In the genomic region with DNA sequence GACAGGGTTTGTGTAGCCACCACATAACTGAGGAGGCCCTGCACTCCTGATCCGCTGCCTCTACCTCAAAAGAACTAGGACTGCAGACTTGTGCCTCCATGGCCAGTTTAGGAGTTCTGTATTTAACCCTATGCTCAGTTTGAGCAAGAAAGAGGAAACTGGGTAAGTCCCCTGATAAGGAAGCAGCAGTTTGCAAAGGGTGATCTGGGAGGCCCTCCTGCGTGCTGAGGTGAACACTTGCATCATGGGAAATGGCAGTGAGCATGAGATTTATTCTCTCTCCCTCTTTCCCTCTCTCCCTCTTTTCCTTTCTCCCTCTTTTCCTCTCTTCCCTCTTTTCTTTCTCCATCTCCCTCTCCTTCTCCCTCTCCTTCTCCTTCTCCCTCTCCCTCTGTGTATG, we compare ENCODE assay signal across 19 mouse cellular contexts.
DNase-seq lines count a peak whose midpoint lies in the region; ATAC-seq and TF ChIP-seq lines count a peak whose summit lies in the region.
"Had no signal": no experiment of that assay in that cellular context is flagged by ENCODE, and none has a peak within 500 bp of the region (broad histone marks: within the 10 kb centered on the region; RNA-seq: fewer than 3 reads in every experiment).

No protein-coding gene starts in this region.

- peaks cover 9% of the 10 kb centered on the region for H3K4me1 ChIP-seq in heart, embryonic 16.5 days (ENCODE audit: control insufficient read depth, insufficient read depth, low read length)
- peaks cover 11 to 17% of the 10 kb centered on the region in 2 experiments; a peak in 3 of 4 replicates for H3K4me1 ChIP-seq in CH12.LX (ENCODE audit: control insufficient read depth in 1 of 2, insufficient read depth in 2 of 2)
- peaks cover 9% of the 10 kb centered on the region for H3K4me1 ChIP-seq in liver, embryonic 12.5 days
- H3K4me1 ChIP-seq: forebrain, embryonic 12.5 days; midbrain, embryonic 12.5 days had no signal

- ATAC-seq in heart, embryonic 16.5 days (replicated peaks; ENCODE audit: extremely low read depth, insufficient read depth, low FRiP score) = no peak
- ATAC-seq in liver, embryonic 12.5 days = no peak

- H3K9ac ChIP-seq in heart, embryonic 16.5 days (ENCODE audit: low read length) = no peak overlapping the region
- H3K9ac ChIP-seq in CH12.LX (ENCODE audit: insufficient read depth, low read depth) = no peak overlapping the region
- no peak overlapping the region for H3K9ac ChIP-seq in liver, embryonic 12.5 days
- H3K9ac ChIP-seq: forebrain, embryonic 12.5 days; hindbrain, embryonic 14.5 days; limb, embryonic 13.5 days; midbrain, embryonic 12.5 days had no signal

- H3K79me2 ChIP-seq in CH12.LX (replicated peaks; ENCODE audit: control insufficient read depth, extremely low read depth, insufficient read depth, poor library complexity, severe bottlenecking) = no peaks in the 10 kb centered on the region

- TF ChIP-seq CTCF in CH12.LX (conservative IDR thresholded peaks at IDR 0.05 in 1 of 2, IDR thresholded peaks at IDR 0.05 in 1 of 2; ENCODE audit: low read depth in 2 of 2, low read length in 2 of 2) = no peak

- H3K4me3 ChIP-seq in heart, embryonic 16.5 days (ENCODE audit: low read length) = no peak overlapping the region
- H3K4me3 ChIP-seq in CH12.LX (replicated peaks in 1 of 3; ENCODE audit: low read depth in 2 of 3, low read length in 2 of 3, poor library complexity in 1 of 3) = no peak overlapping the region
- H3K4me3 ChIP-seq in liver, embryonic 12.5 days = no peak overlapping the region
- H3K4me3 ChIP-seq: embryonic facial prominence, embryonic 10.5 days; forebrain, embryonic 12.5 days; heart, adult 2 months; limb, embryonic 13.5 days; midbrain, embryonic 12.5 days had no signal

- H3K9me3 ChIP-seq in heart, embryonic 16.5 days (replicated peaks; ENCODE audit: control insufficient read depth, low read length) = no peaks in the 10 kb centered on the region
- no peaks in the 10 kb centered on the region for H3K9me3 ChIP-seq in CH12.LX (replicated peaks; ENCODE audit: low read length)
- no peaks in the 10 kb centered on the region for H3K9me3 ChIP-seq in liver, embryonic 12.5 days (replicated peaks)
- H3K9me3 ChIP-seq: embryonic facial prominence, embryonic 10.5 days; forebrain, embryonic 12.5 days; limb, embryonic 13.5 days; midbrain, embryonic 12.5 days had no signal

- H3K27ac ChIP-seq in heart, embryonic 16.5 days (ENCODE audit: low read length) = peak overlapping the region; percentile 52
- H3K27ac ChIP-seq in CH12.LX (ENCODE audit: insufficient read depth, low read depth) = no peak overlapping the region
- H3K27ac ChIP-seq in liver, embryonic 12.5 days = 0 out of 2 replicates have a peak overlapping the region, but pooled peaks have one; percentile 14
- H3K27ac ChIP-seq: forebrain, embryonic 12.5 days; heart, adult 2 months; hindbrain, embryonic 14.5 days; limb, embryonic 13.5 days; macrophage; midbrain, embryonic 12.5 days had no signal

- TF ChIP-seq POLR2A in CH12.LX (IDR thresholded peaks at IDR 0.05; ENCODE audit: low read depth, low read length) = no peak

- in situ Hi-C loops in CH12.LX (cut with MboI; ENCODE audit: low pct_ligation_motif_present, low pct_unique_long_range_greater_than_20kb, low sequenced_read_pairs) = loop anchor here (10.0 kb wide), 1 partner anchor 152 kb away; no protein-coding TSS in a partner anchor

- dilution Hi-C loops in CH12.LX (cut with MboI; ENCODE audit: extremely low pct_ligation_motif_present, extremely low pct_unique_long_range_greater_than_20kb, low sequenced_read_pairs) = no loop called here

- WGBS in heart, embryonic 16.5 days = 71% methylated on average over 2 of the region's 2 CpGs
- 36% methylated on average over 2 of the region's 2 CpGs for WGBS in liver, embryonic 12.5 days (ENCODE audit: insufficient replicate concordance)

- H3K36me3 ChIP-seq in heart, embryonic 16.5 days (ENCODE audit: control insufficient read depth, insufficient read depth) = no peaks in the 10 kb centered on the region
- H3K36me3 ChIP-seq in CH12.LX (replicated peaks in 1 of 2; ENCODE audit: control insufficient read depth in 1 of 2, insufficient read depth in 1 of 2, low read length in 1 of 2) = no peaks in the 10 kb centered on the region
- no peaks in the 10 kb centered on the region for H3K36me3 ChIP-seq in liver, embryonic 12.5 days
- H3K36me3 ChIP-seq: embryonic facial prominence, embryonic 10.5 days; forebrain, embryonic 12.5 days; limb, embryonic 13.5 days; midbrain, embryonic 12.5 days had no signal

- no peak for DNase-seq in heart, postnatal 4 days
- DNase-seq in 416B (ENCODE audit: low read depth) = peak; percentile 28
- peak; percentile 58 for DNase-seq in CH12.LX (ENCODE audit: extremely low read depth)
- no peak for DNase-seq in gastrocnemius, adult 18-20 months (ENCODE audit: low spot score)
- no peak for DNase-seq in thymus, postnatal 0 days (ENCODE audit: low spot score)
- DNase-seq: cerebellum, adult 18-20 months; gastrocnemius, postnatal 10 days; heart, adult 2 months; lung, adult 2 months; right cerebral cortex, adult 18-20 months; thymus, postnatal 14 days had no signal

- TF ChIP-seq RAD21 in CH12.LX (IDR thresholded peaks at IDR 0.05; ENCODE audit: low read depth, low read length) = no peak; the same call in 1 of the 2 replicates

- TF ChIP-seq EP300 in CH12.LX (IDR thresholded peaks at IDR 0.05; ENCODE audit: low read length) = no peak

- H3K4me2 ChIP-seq in heart, embryonic 16.5 days (ENCODE audit: low read depth, low read length) = no peak overlapping the region
- peak overlapping the region; percentile 23 for H3K4me2 ChIP-seq in CH12.LX (ENCODE audit: insufficient read depth, low read depth, poor library complexity, severe bottlenecking)
- H3K4me2 ChIP-seq in liver, embryonic 12.5 days = no peak overlapping the region
- H3K4me2 ChIP-seq: forebrain, embryonic 12.5 days; hindbrain, embryonic 14.5 days; limb, embryonic 13.5 days; midbrain, embryonic 12.5 days had no signal

- no peaks in the 10 kb centered on the region for H3K27me3 ChIP-seq in heart, embryonic 16.5 days (ENCODE audit: control insufficient read depth, insufficient read depth, low read length)
- H3K27me3 ChIP-seq in CH12.LX (replicated peaks) = no peaks in the 10 kb centered on the region
- no peaks in the 10 kb centered on the region for H3K27me3 ChIP-seq in liver, embryonic 12.5 days (replicated peaks)
- H3K27me3 ChIP-seq: forebrain, embryonic 12.5 days; limb, embryonic 13.5 days; midbrain, embryonic 12.5 days had no signal

TF ChIP-seq in CH12.LX, 34 proteins besides CTCF, POLR2A, EP300 and RAD21:
- TF ChIP-seq BHLHE40 (IDR thresholded peaks at IDR 0.05; ENCODE audit: low read depth, low read length) (peak; percentile 32; the same call in 1 of the 2 replicates), USF1 (IDR thresholded peaks at IDR 0.05; ENCODE audit: low read depth, low read length) (no peak), MAZ (IDR thresholded peaks at IDR 0.05; ENCODE audit: low read depth, low read length) (no peak), NRF1 (IDR thresholded peaks at IDR 0.05; ENCODE audit: low read depth, low read length) (no peak), IRF4 (IDR thresholded peaks at IDR 0.05; ENCODE audit: low read depth, low read length) (peak; percentile 44; the same call in 1 of the 2 replicates), ZKSCAN1 (IDR thresholded peaks at IDR 0.05; ENCODE audit: borderline replicate concordance, low read depth, low read length) (no peak), ZC3H11A (IDR thresholded peaks at IDR 0.05; ENCODE audit: low read depth, low read length) (no peak), JUN (IDR thresholded peaks at IDR 0.05; ENCODE audit: insufficient read depth, low read depth, low read length) (no peak), MEF2A (IDR thresholded peaks at IDR 0.05; ENCODE audit: borderline replicate concordance, low read depth, low read length) (peak; percentile 37; the same call in 1 of the 2 replicates), NELFE (IDR thresholded peaks at IDR 0.05; ENCODE audit: low read depth, low read length) (no peak), POLR2AphosphoS2 (IDR thresholded peaks at IDR 0.05; ENCODE audit: low read depth, low read length) (no peak), ETS1 (conservative IDR thresholded peaks at IDR 0.05; ENCODE audit: low read depth, low read length) (no peak; the same call in 1 of the 2 replicates), ELF1 (IDR thresholded peaks at IDR 0.05; ENCODE audit: low read depth, low read length) (peak; percentile 58; the same call in 1 of the 2 replicates), MAFK (IDR thresholded peaks at IDR 0.05; ENCODE audit: insufficient replicate concordance, low read length) (no peak), ZNF384 (IDR thresholded peaks at IDR 0.05; ENCODE audit: low read depth, low read length) (no peak), USF2 (conservative IDR thresholded peaks at IDR 0.05; ENCODE audit: low read depth, low read length) (no peak), HCFC1 (IDR thresholded peaks at IDR 0.05; ENCODE audit: low read depth, low read length) (no peak), SIN3A (IDR thresholded peaks at IDR 0.05; ENCODE audit: low read length) (no peak), MYC (IDR thresholded peaks at IDR 0.05; ENCODE audit: low read depth, low read length) (no peak)

Comparison
In these comparisons a context has a peak if more than half of its experiments do, and no peak if none do; other contexts are left out.
1. DNase-seq: peak in 416B (single experiment) and CH12.LX (single experiment); none in heart, postnatal 4 days (single experiment), gastrocnemius, adult 18-20 months (single experiment) and thymus, postnatal 0 days (single experiment).